Mouse (Mus musculus): ENCODE results near the gene Adprhl1.

Adprhl1 gene

DNA sequence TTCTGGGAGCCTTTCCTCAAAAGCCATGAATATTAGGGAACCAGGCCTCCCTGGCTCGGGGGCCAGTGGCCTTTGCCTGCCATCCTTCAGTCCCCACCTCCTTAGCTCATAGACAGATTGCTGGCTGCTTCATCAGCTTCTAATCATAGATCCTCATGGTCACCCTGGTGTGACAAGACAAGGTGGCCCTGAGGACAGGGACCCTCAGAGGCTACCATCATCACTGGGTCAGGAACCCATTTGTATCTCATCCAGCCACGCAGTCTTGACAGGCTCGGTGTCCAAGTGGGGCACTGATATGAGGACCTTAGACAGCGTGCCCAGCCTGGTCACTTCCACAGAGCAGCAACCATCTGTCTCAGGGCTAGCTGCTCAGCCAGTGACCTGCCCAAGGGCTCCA lies 23.5 kb downstream of the Adprhl1 start:
- DNase-seq (ENCODE audit: inconsistent age in 2 of 2, low spot score in 1 of 2) = no peak

DNA sequence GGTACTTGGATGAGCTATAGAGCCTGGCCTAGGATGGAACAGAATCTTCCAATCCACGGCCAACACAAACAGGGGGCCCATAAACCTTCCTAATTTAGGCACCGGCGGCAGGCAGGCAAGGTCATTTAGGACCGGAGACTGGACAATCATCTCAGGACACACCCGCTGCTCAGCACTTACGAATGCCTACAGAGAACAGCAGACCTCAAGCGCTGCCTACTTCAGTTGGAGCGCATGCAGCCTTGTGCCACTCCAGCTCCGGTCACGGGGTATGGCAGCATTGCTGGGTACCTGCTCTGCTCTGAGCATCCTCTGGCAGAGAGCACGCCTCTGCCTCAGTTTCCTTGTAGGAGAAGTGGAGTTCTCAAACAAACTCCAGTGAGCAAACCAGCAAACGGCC lies 24.2 kb downstream of the Adprhl1 start:
- no peak for DNase-seq (ENCODE audit: inconsistent age in 2 of 2, low spot score in 1 of 2)

DNA sequence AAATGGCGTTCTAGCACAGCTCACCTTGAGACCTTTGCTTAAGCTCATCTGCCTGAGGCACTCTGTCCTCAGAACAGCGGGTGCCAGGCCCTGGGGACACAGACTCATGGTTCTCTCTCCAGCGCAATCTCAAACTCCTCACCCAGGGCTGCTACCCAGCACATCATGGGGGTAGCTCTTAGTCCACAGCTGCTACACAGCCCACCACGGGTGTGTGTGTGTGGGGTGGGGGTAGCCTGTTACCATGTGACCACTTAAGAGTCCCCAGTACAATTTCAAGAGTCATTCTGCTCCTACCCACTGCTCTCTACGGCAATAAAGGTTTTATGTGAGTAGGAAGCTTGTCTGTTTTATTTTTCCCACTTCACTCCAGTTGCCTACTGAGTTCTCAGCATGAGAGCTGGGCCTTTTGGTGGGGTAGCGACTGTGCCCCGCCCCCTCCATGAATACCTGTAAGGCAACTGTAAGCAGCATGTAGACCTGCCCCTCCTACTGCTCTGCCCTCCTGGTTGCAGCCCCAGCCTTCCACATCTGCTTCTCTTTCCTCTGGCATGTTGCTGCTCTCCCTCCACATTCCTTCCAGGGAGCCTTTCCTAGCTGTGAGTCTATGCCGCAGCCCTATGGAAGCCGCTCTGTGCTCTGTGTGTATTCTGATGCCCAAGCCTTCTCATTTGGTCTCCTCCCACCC lies 24.9 kb downstream of the Adprhl1 start:
- no peak for DNase-seq (ENCODE audit: inconsistent age in 2 of 2, low spot score in 1 of 2)

DNA sequence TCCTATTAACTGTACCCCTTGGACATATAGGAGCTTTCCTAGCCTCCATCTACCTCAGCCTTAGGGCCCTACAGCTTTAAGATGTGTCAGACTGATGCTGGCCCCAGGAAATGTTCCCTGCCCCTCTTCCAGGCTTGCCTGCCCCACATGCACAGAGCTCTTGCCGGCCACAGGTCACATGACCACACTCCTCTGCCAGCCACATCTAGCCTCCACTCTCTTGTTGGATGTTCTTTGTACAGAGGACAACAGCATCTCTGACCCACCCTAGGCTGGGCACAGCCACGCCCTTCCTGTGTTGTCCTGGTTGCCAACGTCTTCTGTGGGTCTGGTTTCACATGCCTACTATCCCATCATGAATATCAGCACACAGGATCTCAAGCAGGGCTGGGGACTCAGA lies 26.8 kb downstream of the Adprhl1 start:
- peak in 1 of 2 experiments; percentile 15 for DNase-seq (ENCODE audit: inconsistent age in 2 of 2, low spot score in 1 of 2)

DNA sequence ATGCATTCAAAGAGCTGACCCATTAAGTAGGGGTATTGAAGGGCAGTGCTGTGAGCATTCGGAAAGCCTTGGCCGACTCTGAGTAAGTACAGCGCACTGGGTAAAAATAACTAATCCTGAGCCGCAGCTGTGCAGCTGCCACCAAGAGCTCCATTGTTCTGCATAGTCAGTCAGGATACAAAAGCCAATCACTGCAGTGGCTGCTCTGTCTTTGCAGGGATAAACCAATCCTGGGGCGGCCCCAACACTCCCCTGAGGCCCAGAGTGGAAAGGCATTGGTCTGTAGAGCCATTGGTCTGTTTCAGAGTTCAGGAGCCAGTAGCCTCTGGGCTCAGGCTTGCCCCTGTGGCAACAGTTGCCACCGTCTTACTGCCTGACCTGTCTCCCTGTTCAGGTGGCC lies 27.7 kb downstream of the Adprhl1 start:
- DNase-seq (ENCODE audit: inconsistent age in 2 of 2, low spot score in 1 of 2) = no peak

DNA sequence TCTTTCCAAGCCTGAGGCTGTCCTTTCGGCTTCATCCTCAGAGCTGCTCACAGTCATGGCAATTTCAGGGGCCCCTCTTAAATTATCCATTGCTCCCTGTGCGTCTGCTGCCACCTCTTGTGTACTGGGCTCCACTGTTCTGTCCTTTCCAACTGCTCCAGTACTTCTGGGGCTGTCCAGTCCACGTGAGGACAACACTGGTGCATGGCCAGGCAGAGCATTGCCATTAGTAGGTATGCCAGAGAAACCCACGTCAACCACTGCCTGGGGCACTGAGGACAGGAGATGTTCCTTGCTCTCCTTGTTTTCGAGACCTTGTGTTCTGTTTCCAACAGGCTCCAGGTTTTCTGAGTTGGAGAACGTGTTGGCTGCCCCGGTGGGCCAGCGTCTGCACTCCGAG lies 29.5 kb downstream of the Adprhl1 start:
- DNase-seq (ENCODE audit: inconsistent age in 2 of 2, low spot score in 1 of 2) = no peak

DNA sequence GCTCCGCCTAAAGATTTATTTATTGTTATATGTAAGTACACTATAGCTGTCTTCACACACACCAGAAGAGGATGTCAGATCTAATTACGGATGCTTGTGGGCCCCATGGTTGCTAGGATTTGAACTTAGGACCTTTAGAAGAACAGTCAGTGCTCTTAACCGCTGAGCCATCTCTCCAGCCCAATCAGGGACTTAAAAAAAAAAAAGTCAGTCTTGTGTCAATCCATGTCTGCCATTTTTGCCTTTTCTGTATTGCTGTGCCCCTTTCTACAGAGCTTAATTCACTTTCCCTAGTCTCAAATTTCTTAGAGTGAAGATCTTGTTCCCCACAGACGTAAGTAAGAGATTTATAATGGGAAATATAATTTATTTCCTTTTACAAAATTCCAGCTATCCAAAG lies 35.5 kb downstream of the Adprhl1 start:
- no peak for DNase-seq (ENCODE audit: inconsistent age in 2 of 2, low spot score in 1 of 2)

DNA sequence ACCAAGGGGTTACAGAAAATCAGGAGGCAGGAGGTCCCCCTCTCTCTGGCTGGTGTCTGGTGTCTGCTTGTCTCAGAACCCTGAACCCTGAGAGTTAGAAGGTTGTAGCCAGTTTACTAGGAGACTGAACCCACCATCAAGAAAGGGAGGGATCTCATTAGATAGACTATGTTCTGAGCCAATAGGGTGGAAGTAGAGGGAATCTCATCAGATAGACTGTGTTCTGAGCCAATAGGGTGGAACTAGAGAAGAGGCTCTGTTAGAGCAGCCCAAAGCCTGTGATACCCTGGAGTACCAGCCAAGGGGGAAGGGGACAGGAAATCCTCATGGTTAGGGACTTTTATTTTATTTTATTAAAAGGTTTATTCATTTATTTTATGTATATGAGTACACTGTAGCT lies 36.0 kb downstream of the Adprhl1 start:
- DNase-seq (ENCODE audit: inconsistent age in 2 of 2, low spot score in 1 of 2) = no peak

DNA sequence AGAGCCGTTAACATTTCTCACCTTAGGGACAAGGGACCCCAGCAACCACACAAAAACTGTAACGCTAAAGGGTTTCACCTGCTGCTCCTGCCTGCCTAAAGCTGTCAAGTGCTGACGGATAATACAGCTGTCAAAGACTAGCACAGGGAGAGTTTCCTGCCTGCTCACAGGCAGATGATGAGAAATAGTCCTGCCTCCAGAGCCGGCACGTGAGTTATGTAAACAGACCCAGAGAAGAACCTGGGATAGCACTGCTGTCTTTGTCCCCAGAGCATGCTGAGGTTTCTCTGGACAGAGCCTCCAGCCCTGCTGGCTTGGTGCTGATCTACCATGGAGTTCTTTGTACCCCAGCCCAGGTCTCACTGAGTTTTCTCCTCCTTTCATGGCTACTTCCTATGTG lies 36.9 kb downstream of the Adprhl1 start:
- no peak for DNase-seq (ENCODE audit: inconsistent age in 2 of 2, low spot score in 1 of 2)

DNA sequence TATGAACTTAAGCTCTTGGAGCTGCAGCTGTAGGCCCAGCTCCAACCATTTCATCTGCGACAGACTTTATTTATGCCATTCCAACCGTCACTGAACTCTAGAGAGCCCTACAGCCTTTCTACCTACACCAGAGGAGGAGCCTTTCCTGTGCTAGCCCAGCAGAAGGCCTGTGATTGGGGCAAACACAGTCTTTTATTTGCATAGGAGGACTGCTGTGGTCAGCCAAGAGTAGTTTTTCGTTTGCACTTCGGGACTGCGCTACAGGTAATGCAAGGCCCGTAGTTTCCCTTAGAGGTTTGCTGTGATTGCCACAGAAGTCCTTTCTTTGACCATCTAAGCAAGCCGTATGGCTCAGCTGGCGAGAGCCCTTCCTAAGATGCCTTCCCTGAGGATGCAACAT lies 37.6 kb downstream of the Adprhl1 start:
- no peak for DNase-seq (ENCODE audit: inconsistent age in 2 of 2, low spot score in 1 of 2)

DNA sequence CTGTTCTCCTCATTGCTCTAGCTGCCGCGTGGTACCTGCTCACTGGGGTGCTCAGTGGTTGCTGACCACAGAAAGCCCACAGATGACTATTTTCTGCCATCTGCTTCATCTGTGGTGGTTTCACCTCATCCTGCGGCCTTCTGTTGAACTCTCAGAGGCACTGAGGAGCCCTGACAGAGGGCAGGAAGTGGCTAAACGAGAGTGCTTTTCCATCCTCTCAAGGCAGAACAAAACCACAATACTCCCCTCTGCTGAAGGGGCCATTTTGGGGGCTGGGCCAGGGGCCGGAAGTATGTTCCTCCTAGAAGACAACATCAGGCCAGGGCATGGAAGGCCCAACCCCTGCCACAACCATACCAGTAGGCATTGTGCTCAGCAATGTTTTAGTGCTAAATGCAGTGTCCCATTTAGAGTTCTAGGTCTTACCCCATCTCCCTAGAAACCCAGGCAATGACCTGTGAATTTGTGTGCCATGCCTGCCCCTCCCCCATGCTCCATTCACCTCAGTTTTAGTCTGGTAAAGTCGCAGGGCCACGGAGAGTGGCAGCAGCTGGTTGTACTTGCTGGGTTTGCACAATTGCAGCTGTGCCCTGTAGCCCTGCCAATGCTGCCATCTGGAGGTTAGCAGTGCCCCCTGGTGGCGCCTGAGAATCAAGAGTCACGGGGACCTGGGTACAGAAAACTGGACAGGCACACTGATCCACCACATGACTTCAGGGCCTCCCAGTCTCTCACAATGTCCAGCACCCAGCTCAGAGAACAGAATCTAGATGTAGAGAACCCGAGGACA lies 40.3 kb downstream of the Adprhl1 start:
- DNase-seq (ENCODE audit: inconsistent age in 2 of 2, low spot score in 1 of 2) = peak; percentile 89 to 96

DNA sequence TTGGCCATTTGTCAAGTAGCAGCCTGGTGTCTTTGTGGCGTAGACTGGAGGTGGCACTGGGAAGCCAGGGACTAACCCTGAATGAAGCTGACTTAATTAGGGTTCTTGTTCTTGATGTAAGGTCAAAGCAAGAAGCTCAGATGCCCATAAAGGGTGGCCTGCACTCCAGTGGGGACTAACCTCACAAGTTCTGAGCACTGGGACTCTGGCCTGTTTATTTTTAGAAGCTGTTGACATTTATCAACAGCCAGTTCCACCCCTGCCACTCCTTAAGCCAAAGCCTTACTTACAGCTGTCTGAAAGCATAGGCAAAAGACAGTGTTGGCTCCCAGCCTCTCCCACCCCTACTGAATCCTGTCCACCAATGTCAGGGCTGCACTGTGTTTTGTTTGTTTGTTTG lies 44.2 kb downstream of the Adprhl1 start:
- peak in 1 of 2 experiments; percentile 54 for DNase-seq (ENCODE audit: inconsistent age in 2 of 2, low spot score in 1 of 2)

DNA sequence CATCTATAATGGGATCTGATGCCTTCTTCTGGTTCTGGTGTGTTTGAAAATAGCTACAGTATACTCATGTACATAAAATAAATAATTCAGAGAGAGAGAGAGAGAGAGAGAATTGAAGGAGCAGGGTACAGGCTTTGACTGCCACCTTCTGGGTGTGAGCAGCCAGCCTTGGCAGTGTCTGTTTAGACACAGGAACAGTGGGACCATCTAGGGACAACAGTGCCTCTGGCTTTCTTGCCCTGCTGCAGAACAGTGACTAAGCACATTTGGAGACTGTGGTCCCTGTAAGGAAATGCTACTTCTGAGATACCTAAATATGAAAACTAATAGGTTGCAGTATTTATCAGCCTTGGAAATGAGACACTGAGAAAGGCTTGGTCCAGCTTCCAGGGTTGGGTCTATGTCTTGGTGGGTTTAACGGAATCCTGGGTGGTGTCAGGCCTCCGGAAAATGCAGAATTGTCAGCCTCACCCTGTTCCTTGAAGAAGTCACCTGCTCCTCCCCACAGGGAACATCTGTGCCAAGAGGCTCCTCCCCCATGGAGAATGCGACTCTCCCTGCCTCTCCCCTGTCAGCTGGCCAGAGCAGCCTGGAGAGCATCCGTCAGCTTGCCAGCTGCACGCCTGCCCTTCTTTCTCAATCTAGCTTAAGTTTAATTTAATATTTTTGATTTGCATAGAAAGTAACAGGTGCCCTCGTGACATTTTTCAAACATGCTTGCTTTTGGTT lies 45.2 kb downstream of the Adprhl1 start:
- peak; percentile 41 to 62 for DNase-seq (ENCODE audit: inconsistent age in 2 of 2, low spot score in 1 of 2)

DNA sequence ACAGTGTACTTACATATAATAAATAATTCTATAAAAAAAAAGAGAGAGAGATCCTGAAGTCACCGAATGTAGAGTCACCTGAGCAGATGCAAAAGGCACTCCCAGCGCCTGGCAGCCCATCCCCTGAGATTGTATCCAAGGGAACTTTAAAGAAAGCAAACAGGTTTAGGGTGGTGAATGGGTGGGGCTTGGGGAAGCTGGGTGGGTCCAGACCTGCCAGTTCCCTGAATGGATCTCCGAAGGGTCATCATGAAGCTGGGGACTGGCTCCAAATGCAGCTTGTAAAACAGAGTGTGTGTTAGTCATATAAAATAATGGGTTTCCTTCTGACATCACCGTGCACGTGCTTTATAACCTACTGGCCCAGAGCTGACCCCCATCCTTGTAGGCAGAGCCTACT lies 47.7 kb downstream of the Adprhl1 start:
- no peak for DNase-seq (ENCODE audit: inconsistent age in 2 of 2, low spot score in 1 of 2)

DNA sequence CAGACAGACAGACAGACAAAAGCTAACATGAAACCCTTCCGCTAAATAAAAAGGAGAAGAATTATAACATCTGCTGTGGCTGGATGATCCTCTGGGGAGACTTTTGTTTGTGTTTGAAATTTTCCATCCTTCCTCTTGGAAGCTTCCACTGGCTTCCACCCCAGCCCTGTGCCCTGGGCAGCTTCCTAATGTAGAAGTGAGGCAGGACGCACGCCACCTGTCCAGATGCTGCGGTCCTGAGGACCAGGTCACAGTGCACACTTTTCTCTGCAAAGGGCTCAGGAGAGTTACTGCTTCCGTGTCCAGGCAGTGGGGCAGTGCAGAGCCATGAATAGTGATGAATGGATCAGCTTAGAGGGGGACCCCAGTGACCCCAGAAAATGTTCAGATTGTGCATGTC lies 48.7 kb downstream of the Adprhl1 start:
- no peak for DNase-seq (ENCODE audit: inconsistent age in 2 of 2, low spot score in 1 of 2)

DNA sequence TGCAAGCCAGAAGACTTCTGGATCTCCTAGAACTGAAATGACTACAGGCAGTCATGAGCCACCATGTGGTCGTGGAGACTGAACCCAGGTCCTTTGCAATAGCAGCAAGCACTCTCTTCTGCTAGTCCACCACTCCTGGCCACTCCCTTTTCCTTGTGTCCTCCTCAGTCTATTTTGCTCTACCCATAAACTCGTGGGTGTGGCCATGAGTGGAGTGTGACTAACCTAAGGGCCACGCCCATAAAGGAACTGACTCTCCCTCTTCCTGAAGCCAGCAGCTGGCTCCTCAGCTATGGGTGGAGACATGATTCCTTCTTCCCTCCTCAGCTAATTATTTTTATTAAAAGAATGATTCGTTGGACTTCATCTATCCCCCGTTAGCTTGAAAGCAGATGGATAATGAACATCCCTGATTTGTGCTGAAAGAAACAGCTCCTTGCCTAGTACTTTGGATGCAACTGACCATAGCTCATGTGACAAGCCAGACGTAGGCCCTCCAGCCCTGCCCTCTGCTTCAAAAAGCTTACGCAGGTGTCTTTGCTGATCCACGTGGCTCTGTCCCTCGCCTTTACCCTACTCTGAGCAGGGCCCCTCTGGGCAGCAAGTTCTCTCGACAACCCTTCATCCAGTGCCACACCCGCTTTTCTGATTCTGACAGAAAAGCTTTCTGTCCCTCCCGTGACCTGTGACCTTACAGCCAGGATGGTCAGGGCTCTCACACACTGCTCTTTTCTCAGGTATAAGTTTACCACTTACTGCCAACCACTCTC lies 49.4 kb downstream of the Adprhl1 start:
- peak in 1 of 2 experiments; percentile 57 for DNase-seq (ENCODE audit: inconsistent age in 2 of 2, low spot score in 1 of 2)

DNA sequence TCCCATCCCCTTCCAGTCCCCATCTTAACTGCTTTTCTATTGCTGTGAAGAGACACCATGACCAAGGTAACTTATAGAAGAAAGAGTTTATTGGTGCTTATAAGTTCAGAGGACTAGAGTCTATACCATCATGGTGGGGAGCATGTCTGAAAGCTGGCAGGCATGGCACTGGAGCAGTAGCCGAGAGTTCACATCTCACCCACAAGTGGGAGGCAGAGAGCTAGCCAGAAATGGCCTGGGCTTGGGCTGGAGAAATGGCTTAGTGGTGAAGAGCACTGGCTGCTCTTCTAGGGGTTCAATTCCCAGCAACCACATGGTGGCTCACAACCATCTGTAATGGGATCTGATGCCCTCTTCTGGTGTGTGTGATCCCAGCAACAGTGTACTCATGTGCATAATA lies 50.5 kb downstream of the Adprhl1 start:
- peak in 1 of 2 experiments; percentile 40 for DNase-seq (ENCODE audit: inconsistent age in 2 of 2, low spot score in 1 of 2)

DNA sequence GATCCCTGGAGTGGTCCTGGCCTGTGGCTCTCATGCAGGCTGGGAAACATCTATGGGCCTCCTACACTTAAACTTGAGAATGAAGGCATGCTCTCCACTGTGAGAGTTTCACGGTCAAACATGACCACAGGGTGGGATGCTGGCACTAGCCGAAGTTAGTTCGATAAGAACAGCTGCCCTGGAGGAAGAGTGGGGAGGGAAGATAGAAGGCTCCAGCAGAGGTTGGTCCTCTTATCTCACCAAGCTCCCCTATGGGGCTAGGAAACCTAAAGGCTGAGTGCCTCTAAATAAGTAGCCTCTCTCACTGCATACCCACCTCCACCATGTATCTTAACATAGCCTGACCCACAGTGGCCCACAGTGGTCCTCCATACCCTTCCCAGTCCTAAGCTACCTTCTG lies 51.2 kb downstream of the Adprhl1 start:
- DNase-seq (ENCODE audit: inconsistent age in 2 of 2, low spot score in 1 of 2) = no peak

DNA sequence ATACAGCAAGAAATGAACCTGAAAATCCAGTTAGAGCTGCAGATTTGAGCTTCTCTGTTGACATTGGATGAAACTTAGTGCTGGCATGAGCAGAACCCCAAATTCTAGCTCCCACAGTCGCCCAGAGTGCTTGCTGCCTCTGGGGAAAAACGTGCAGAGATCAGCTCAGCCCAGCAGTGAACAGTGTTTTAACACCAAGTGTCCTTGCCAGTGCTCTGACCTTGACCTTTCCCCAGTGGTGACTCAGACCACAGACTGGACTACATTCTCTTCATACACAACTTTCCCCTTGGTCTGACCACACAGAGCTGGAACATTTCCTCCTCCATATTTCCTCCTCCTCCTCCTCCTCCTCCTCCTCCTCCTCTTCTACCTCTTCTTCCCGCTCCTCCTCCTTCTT lies 51.9 kb downstream of the Adprhl1 start:
- DNase-seq (ENCODE audit: inconsistent age in 2 of 2, low spot score in 1 of 2) = peak; percentile 86 to 91

DNA sequence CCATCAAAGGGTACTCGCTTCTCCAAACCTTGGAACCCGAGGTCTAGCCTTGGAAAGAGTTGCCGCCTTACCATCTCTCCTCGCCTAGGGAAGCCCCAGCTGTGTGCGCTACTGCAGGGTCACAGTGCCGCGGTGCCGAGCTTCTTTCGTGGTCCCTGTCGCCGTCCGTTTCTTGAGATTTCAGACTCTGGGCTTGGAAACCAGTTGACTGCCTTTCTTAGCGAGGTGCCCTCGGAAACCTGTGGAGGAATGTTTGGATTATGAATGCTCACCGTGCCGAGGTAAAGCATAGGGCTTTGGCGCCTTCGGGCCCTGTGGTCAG lies 53.0 kb downstream of the Adprhl1 start:
- no peak for DNase-seq (ENCODE audit: inconsistent age in 2 of 2, low spot score in 1 of 2)

DNA sequence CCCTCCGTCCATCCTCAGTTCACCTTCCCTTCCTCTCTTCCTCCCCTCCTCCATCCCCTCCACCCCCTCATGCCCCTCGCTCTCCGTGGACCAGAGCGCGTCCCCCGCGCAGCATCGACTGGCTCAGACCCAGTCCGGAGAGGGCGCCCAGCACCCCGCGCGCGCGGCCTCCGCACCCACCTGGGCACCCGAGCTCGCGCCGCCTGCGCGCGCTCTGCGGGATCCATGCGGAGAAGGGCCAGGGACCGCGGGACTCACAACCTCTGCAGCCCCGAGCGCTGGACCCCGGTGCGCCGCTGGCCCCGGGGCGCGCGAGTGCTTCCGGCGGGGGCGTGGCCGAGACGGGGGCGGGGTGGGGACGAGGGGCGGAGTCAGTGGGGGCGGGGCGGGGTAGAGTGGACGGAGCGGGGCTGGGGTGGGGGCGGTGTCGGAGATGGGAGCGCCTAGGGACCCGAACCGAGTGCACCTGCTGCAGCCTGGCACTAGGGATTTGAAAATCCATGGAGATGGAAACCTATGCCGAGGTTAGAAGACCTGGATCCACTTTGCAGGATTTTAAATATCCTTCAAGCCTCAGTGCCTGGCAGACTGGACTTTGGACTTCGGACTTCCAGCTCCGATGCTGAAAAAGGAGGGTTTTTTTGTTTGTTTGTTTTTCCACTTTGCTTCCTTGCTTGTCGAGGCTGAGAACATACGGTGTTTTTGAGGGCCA lies 53.5 kb downstream of the Adprhl1 start, which contains the start of gene Grtp1:
Gene Grtp1, minus strand, starts transcription at position 320 of the 712 bp plus-strand sequence.
- peak; percentile 66 to 89 for DNase-seq (ENCODE audit: inconsistent age in 2 of 2, low spot score in 1 of 2)
